Mouse (Mus musculus) right cerebral cortex, postnatal 25 days (tissue): ENCODE results near the gene Pum2.
A peak's percentile ranks its signal among the peaks of the same experiment; 100 is the strongest.

Source experiments
- DNase-seq: peaks from one replicate; pipeline ENCODE4 v3.0.0; 2022

The Pum2 gene

GRCm38 (mm10) chr12:8764221-8764930 lies 90.4 kb downstream of the Pum2 start:
- DNase-seq: no peak

- peak; percentile 53 for DNase-seq
Measured at GRCm38 (mm10) chr12:8770946-8771843, 97.3 kb downstream of the Pum2 start, which contains the start of gene Sdc1. TSS of gene Sdc1 (plus strand) at chr12:8771323.

DNA sequence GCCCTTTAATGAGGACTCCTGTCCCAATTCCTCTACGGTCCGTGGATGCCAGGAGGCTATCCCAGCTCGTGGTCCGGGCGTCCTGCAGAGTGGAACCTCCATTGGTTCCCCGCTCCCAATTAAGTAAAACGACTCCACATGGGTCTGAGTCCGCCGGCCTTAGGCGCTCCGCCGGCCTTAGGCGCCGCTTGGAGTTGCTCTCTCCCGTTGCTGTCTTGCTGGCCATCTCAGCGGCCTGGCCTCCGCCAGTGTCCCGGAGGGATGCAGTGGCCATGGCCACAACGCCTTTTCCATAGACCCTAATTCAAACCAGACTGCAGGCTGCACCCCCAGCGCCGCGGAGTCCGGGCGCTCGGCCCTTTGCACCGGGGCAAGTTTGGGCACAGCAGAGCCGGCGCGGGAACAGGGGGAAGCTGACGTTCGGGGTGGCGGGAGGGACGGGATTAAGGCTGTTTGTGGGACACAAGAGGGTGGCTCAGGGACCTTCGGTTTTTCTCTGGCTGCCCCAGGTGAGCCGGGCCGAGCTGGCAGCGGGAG lies 98.0 kb downstream of the Pum2 start:
- no peak for DNase-seq

DNA sequence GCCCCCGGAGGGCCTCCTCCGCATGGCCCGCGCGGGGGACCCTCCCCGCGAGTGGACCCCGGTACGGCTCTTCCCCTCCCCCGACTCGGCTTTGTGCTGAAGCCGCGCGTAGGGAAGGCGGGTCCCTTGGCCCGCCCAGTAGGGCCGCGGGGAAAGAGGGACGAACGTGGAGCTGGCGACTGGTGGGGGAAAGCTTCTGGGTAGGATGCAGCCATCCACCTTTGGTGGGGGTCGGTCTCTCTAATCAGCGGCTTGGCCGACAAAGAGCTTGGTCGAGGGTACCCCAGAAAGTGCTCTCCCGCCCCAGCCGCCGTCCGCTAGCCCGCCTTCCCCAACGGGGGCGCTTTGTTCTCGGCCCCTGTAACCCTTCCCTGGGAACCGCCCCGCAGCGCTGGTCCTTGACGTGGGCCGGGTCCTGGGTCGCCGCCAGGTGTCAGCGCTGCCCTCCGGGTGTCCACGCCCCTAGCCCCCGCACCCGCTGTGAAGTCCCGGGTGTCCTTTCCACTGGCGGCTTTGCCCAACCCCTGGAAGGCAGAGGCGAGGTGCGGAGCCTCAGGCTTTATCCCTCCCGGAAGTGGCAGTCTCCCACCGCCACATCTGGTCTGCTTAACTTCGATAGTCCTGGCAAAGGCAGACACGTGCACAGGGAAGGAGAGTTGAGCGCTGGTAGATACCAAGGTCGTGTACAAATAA lies 98.7 kb downstream of the Pum2 start:
- no peak for DNase-seq

- no peak for DNase-seq
Measured at GRCm38 (mm10) chr12:8773336-8773735, 99.4 kb downstream of the Pum2 start.

DNA sequence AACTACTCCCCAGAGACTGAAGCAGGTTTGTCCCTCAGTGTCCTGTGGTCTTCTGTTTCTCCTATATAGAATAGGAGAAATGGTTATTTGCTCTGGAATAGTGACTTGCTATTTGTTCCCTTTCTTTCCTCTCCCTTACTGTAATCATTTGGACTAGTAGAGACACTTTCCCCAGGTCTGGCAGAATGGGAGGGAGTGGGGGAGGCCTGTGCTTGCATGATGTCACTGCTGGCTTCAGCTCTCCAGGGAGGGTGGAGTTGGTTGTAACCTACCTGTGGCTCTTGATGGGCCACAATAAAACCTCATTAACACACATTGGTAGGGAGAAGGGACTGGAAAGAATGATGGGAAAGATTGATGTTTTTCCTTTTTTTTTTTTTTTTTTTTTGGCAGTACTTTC lies 100.2 kb downstream of the Pum2 start:
- DNase-seq: no peak

DNA sequence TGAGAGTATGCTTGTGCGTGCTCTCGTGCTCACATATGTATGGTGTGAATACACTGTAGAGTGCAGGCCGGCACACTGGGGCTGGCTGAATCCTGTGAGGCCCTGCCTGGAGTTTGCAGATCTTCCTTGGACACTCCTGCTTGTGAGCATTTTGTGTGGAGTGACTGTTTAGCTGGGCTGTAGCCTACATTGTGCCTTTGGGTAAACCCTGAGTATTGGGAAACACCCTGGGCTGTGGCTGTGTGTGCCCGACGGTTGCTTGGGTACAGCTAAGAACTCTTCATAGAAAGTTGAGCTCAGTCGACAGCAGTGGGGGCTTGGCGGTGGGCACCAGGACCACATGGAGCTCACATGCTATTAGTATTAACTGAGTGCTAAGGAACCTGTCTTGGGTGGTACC lies 102.3 kb downstream of the Pum2 start:
- no peak for DNase-seq

- DNase-seq: no peak
Measured at GRCm38 (mm10) chr12:8776741-8777140, 102.8 kb downstream of the Pum2 start.

DNA sequence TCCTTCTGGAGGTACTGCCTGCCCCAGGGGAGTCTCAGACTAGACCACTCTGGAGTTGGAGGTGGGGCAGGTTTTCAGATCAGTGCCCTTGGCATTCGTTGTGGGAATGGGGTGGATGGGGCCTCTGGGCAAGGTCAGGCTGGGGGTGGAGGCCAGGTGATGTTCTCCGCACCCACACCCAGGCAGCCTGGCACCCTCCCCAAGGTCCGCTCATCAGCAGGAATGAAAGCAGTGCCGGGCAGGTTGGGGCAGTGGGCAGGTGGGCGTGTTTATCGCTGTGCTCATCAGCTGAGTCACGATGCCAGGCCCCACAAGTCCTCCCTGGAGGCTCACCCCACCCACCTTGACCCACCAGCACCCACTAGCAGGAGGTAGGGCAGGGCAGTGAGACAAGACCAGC lies 104.2 kb downstream of the Pum2 start:
- DNase-seq: no peak

DNA sequence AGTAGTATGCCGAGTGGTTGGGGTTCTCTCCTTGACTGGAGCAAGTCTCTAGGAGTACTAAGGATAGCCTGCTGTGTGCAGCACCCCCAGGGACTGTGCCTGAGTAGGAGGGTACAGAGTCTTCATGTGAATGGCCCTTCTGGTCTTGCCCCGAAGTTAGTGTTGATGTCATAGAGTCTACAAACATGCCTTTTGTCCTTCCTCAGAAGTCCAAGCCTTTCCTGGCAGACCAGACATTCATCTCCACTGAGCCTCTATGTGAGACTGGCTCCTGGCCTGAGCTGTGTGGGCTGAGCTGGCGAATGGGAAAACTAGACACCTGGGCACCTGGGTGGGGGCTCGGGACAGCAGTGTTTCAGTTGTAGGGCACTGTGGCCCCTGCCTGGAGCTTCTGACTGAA lies 105.9 kb downstream of the Pum2 start:
- no peak for DNase-seq

GRCm38 (mm10) chr12:8781121-8781520 lies 107.2 kb downstream of the Pum2 start:
- no peak for DNase-seq

DNA sequence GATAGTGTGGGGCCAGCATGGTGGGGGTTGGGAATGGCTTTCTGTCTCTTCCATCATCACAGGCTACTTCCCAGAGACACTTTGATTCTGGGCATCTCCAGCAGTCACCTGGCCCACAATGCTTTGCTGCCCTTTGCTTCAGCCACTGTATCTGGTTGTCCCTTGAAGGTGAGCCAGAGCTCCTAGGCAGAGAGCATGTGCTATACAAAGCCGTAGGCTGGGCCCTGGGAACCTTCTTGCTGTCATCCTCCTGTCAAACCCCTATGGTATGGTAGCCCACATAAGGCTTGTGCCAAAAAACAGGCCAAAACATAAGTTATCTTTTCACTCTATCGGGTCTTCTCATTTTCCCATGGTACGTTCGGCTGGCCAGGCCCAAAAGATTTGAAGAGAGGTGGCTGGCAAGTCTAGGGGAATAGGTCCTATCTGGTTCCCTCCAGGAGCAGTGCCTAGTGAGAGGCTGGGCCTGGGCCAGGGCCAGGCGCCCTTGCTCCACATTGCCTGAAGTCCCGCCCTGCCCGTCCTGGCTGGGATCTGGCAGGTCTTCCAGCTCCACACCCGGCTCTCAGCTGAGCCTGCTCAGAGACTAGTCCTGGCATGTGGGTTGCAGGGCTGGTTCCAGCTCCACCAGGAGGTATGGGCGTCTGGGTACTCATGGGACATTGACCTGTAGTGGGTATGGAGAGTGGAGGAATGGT lies 107.9 kb downstream of the Pum2 start:
- DNase-seq: no peak

- no peak for DNase-seq
Measured at GRCm38 (mm10) chr12:8782565-8782964, 108.6 kb downstream of the Pum2 start.

DNA sequence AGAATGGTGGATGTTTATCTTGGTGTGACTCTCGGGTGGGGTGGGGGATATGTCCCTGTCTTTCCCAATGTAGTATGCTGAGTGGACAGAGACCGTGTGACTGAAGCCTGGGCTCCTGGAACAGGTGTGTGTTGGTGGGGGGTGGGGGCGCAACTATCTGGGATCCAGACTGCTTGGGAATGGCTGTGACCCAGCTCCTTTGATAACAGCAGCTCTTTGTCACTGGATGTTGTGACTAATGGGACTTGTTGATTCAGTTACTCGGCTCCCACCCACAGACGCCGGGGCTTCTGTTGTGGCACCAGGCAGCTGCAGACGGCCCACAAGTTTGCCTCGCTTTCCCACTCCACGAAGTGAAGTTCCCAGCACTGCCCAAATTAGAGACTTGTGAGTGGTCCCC lies 110.3 kb downstream of the Pum2 start:
- DNase-seq: no peak

- no peak for DNase-seq
Measured at GRCm38 (mm10) chr12:8786476-8786875, 112.5 kb downstream of the Pum2 start.

DNA sequence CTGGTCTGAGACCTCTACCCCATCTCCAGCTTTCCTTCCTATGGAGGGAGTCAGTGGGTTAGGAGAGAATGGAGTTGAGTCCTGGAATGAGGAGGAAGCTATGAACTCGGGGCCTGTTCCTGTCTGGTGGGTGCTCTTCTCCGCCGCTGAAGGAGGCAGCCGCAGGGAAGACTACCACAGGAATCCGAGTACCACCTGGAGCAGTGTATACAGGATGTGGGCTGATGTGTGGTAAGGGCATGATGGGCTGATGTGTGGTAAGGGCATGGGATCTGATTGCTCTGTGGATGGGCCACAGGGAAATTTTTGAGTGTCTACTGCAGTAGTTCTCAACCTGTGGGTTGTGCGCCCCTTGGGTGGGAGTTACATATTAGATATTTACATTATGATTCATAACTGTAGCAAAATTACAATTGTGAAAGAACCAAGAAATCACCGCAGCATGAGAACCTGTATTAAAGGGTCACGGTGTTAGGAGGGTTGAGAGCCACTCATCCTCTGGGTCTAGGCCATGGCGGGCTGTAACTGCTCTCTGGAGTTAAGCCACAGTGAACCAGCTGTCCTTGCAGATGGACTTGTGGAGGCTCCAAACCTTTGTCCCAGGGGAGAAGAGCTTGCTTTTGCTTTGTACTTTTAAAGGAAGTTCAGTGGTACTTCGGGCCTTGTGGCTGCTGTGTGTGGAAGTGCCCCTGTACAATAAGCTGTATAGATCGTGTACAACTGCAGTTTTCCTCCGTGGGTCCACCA lies 113.2 kb downstream of the Pum2 start:
- no peak for DNase-seq

GRCm38 (mm10) chr12:8788469-8788868 lies 114.5 kb downstream of the Pum2 start:
- no peak for DNase-seq

- no peak for DNase-seq
Measured at GRCm38 (mm10) chr12:8790615-8791014, 116.7 kb downstream of the Pum2 start.

DNA sequence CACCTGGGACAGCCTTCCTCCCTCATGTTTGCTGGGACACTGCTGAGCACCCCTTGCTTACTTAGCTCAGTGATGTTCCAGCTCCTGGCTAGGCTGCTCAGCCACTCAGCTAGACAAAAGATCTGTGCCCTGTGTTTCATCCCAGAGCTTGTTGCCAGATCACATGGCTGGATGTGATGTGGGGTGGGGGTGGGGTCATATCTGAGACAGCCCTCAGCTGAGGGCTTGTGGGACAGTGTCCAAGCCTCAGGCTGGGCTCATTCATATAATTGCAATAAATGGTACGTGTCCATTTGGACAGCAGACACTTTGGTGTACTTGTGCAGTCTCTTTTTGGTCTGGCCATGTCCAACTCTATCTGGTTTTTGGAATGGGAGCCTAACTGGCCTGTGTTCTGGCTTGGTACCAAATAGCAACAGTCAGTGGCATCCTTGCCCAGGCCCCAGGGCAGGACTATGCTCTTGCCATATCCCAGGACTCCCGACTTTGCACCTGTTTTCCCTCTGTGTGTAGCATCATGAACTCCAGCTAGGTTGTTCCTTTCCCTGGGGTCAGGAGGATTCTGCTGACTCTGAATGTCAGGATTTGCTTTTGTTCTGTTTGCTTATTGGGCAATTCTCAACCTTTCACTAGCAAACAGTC lies 119.6 kb downstream of the Pum2 start:
- no peak for DNase-seq

GRCm38 (mm10) chr12:8797936-8798335 lies 124.0 kb downstream of the Pum2 start:
- no peak for DNase-seq

GRCm38 (mm10) chr12:8798486-8799020 lies 124.6 kb downstream of the Pum2 start:
- DNase-seq: no peak
